Mouse (Mus musculus): Measurements from ENCODE around the gene Ezh2. TPM values are rescaled to one million over a fixed set of nuclear protein-coding genes. Genes with fewer than 3 reads are reported as not detected.

Gene Ezh2
- polyA plus RNA-seq, 1 experiment from 2014 or later: 156 TPM

DNA sequence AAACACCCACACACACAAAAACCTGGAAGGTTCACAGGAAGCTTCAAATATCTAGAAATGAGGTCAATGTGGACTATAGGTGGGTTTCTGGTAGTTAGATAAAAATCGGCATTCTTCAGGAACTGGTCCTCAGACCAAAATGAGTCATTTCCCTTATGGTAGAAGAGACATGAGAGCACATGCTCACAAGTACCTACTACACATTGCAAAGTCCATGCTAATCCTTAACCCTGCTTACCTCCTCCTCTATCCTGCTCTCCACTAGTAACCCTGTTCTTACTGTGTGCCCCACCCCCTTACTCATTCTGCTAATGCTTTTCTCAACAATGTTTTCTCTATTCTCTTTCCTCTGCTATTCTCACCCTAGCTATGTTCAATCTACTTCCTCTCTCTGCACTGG, 67.5 kb downstream of the Ezh2 start:
- Histone ChIP-seq H3K9me3 (no peaks in the 10 kb centered on the region), H3K27me3 (no peaks in the 10 kb centered on the region), H3K36me3 (peaks cover 93% of the 10 kb centered on the region), H3K27ac (replicated peaks) (no peak overlapping the region), H3K4me3 (no peak overlapping the region), H3K4me1 (no peaks in the 10 kb centered on the region), H3K9ac (replicated peaks) (no peak overlapping the region), H3K4me2 (replicated peaks) (no peak overlapping the region)
- no peak for ATAC-seq (replicated peaks)
- 83% methylated on average over 1 of the region's 1 CpGs for WGBS

DNA sequence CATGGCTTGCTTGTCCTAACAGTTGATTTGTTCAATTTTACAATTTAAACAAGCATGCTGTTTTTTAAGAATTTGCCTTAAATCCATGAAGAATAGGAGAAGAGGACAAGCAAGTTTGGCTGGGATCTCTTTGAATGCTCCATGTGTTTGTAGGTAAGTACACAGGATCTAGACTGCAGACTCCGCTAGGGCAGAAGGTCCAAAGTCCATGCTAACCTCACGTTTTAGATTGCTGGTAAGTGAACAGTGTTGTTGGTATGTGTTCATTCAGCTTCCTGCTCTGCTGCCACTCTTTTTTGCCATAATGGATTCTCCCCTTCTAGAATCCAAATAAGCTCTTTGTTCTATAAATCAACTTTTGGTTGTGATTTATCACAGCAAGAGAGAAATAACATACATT, 68.0 kb downstream of the Ezh2 start:
- H3K9me3 ChIP-seq: no peaks in the 10 kb centered on the region
- H3K4me2 ChIP-seq (replicated peaks): no peak overlapping the region
- no peak overlapping the region for H3K27ac ChIP-seq (replicated peaks)
- WGBS: 80% methylated on average over 2 of the region's 2 CpGs
- ATAC-seq (replicated peaks): no peak
- no peaks in the 10 kb centered on the region for H3K27me3 ChIP-seq
- H3K4me1 ChIP-seq: no peaks in the 10 kb centered on the region
- peaks cover 93% of the 10 kb centered on the region for H3K36me3 ChIP-seq
- no peak overlapping the region for H3K4me3 ChIP-seq
- no peak overlapping the region for H3K9ac ChIP-seq (replicated peaks)

DNA sequence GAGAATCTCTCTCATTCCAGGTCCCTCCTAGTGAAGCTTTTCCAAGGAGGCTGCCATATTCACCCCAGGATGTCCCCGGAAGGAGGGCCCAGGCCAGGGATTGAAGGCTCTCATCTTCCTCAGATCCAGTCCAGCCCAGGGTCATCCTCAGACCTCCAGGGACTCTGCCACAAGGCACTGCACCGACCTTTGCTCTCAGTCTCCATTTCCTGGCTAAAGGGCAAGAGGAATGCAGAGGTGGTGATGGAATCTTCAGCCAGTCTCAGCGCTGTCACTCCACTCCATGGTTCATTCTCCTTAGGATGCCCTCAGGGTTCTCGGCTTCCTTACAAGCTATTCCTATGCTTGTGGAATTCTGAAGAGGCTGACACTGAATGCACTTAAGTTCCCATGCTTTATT, 68.7 kb downstream of the Ezh2 start:
- 79% methylated on average over 4 of the region's 4 CpGs for WGBS
- H3K36me3 ChIP-seq: peaks cover 96% of the 10 kb centered on the region
- no peaks in the 10 kb centered on the region for H3K27me3 ChIP-seq
- H3K9ac ChIP-seq (replicated peaks): no peak overlapping the region
- no peaks in the 10 kb centered on the region for H3K4me1 ChIP-seq
- no peaks in the 10 kb centered on the region for H3K9me3 ChIP-seq
- H3K4me3 ChIP-seq: no peak overlapping the region
- no peak overlapping the region for H3K4me2 ChIP-seq (replicated peaks)
- H3K27ac ChIP-seq (replicated peaks): peak overlapping the region; percentile 24; the same call in 1 of the 2 replicates
- no peak for ATAC-seq (replicated peaks)

DNA sequence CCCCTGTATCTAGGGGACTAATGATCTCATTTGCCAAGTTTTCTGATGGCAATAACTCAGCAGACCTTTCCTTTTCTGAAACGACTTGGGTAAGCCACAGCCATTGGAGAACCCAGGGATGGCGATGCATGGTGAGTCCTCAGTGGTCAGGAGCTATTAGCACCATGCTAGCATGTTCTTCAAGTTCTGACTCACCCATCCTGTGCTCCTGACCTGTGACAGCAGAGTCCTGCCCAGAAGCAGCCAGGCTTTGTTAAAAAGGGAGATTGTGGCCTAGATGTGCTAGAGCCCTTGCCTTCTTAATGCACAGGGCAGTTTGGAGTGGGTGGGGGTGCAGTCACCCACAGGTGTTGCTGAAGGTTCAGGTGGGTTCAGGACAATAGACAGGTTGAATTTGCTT, 70.1 kb downstream of the Ezh2 start:
- Histone ChIP-seq H3K9me3 (no peaks in the 10 kb centered on the region), H3K4me1 (no peaks in the 10 kb centered on the region), H3K36me3 (peaks cover 94% of the 10 kb centered on the region)

DNA sequence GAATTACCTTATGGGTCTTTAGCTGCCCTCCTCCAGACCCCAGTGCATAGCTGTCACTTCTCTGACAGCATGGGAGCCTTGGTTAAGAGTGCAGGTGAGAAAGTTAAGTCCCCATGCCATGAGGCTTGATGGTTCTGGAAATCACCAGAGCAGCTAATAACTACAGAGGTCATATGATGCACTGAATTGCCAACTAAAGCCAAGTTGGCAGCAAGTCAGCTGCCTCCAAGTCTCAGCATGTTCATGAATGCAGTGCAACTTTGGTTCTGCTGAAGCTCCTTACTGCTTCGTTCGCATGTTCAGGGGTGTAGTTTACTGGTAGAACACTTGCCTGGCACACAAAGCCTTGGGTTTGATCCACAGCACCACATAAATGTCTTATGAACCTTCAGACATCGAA, 72.7 kb downstream of the Ezh2 start:
- Histone ChIP-seq H3K4me2 (replicated peaks) (no peak overlapping the region), H3K27ac (replicated peaks) (no peak overlapping the region), H3K9me3 (no peaks in the 10 kb centered on the region), H3K4me1 (no peaks in the 10 kb centered on the region), H3K4me3 (no peak overlapping the region), H3K36me3 (peaks cover 91% of the 10 kb centered on the region), H3K27me3 (no peaks in the 10 kb centered on the region), H3K9ac (replicated peaks) (no peak overlapping the region)
- no peak for ATAC-seq (replicated peaks)
- WGBS: 95% methylated on average over 3 of the region's 3 CpGs

More for the DNA sequence above, 70.1 kb downstream of the Ezh2 start:
- Histone ChIP-seq H3K4me2 (replicated peaks) (no peak overlapping the region), H3K4me3 (no peak overlapping the region), H3K9ac (replicated peaks) (no peak overlapping the region), H3K27me3 (no peaks in the 10 kb centered on the region), H3K27ac (replicated peaks) (no peak overlapping the region; the same call in 1 of the 2 replicates)
- 87% methylated on average over 2 of the region's 2 CpGs for WGBS
- ATAC-seq (replicated peaks): no peak; the same call in 1 of the 2 replicates

DNA sequence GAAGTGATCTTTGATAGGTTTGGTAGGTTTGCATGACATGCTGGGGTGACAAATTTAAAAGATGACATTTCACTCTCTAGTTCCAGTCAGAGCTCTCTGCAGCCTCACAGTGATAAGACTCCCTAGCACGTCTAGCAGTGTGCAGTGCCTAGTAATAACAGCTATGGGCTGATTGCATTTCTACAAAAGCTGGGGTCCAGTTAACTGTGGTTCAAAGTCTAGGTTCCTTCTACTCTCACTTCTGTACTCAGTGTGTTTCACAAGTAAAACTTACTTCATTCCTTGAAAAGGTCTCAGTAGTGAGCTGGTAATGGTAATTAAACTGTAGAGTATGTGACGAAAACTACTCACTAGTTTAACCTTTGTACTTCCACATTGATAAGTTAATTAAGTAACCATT, 75.1 kb downstream of the Ezh2 start:
- Histone ChIP-seq H3K4me3 (no peak overlapping the region), H3K4me2 (replicated peaks) (no peak overlapping the region), H3K27me3 (no peaks in the 10 kb centered on the region), H3K27ac (replicated peaks) (no peak overlapping the region), H3K36me3 (peaks cover 92% of the 10 kb centered on the region), H3K9me3 (no peaks in the 10 kb centered on the region), H3K9ac (replicated peaks) (no peak overlapping the region), H3K4me1 (no peaks in the 10 kb centered on the region)
- 91% methylated on average over 2 of the region's 2 CpGs for WGBS
- ATAC-seq (replicated peaks): no peak

DNA sequence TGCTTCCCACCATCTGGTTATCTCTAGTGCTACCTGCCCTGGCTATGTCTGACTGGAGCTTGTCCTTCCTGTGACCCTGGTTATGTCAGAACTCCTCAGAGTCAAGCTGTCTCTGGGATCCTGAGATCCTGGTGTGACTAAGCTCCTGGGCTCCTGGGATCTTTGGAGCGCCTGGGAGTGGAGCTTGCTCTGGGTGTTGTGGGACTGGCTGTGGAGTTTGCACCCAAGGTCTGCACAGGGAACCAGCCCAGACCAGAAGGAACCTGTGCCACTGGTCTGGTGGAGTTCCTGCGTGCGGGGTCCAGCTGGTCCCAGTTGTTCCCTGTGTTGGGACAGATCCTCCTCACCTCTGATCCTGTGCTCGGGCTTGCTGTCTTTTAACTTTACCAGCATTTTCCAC, 100.6 kb downstream of the Ezh2 start:
- WGBS: 95% methylated on average over 4 of the region's 4 CpGs
- no peaks in the 10 kb centered on the region for H3K27me3 ChIP-seq
- ATAC-seq (replicated peaks): no peak
- no peak overlapping the region for H3K9ac ChIP-seq (replicated peaks)
- no peaks in the 10 kb centered on the region; the same call in 1 of the 2 replicates for H3K36me3 ChIP-seq
- H3K9me3 ChIP-seq: no peaks in the 10 kb centered on the region
- no peak overlapping the region for H3K4me2 ChIP-seq (replicated peaks)
- no peak overlapping the region for H3K4me3 ChIP-seq
- H3K27ac ChIP-seq (replicated peaks): no peak overlapping the region
- no peaks in the 10 kb centered on the region for H3K4me1 ChIP-seq

DNA sequence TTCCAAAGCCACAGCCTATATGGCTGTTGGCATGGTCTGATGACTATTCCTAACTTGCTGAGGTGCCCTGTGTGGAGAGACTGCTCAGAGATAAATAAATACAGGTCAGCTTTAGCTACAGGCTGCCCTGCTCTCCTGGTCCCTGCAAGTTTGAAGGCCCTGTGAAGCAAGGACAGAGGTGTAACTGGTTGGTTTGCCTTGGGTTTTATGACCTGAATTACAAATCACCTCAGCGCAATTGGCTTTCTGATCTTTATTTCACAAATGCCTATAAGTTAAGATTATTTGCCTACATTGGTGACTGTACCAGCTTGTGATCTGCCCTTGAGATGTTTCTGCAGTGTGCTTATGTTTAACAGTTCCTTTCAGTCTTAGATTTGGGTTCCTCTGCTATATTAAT, 113.1 kb downstream of the Ezh2 start:
- no peak overlapping the region for H3K9ac ChIP-seq (replicated peaks)
- no peaks in the 10 kb centered on the region for H3K27me3 ChIP-seq
- no peaks in the 10 kb centered on the region for H3K4me1 ChIP-seq
- H3K27ac ChIP-seq (replicated peaks): no peak overlapping the region
- no peak overlapping the region for H3K4me3 ChIP-seq
- no peak for ATAC-seq (replicated peaks)
- WGBS: 98% methylated on average over 1 of the region's 1 CpGs
- H3K9me3 ChIP-seq: no peaks in the 10 kb centered on the region
- H3K36me3 ChIP-seq: peaks cover 4% of the 10 kb centered on the region; the same call in 1 of the 2 replicates
- H3K4me2 ChIP-seq (replicated peaks): no peak overlapping the region

Other genes starting within 250 kb of the Ezh2 start
- gene Cul1, start 141.9 kb downstream of the Ezh2 start, polyA plus RNA-seq (2015; fragmentation: Nextera tagmentation; extraction: Ambion mirVana): 180 and 183 TPM in 2 replicates
- 145 TPM in 2 replicates for gene Pdia4, start 218.1 kb upstream of the Ezh2 start, polyA plus RNA-seq (2015; fragmentation: Nextera tagmentation; extraction: Ambion mirVana)
- 17.3 and 18.5 TPM in 2 replicates for gene Zfp786, start 235.5 kb upstream of the Ezh2 start, polyA plus RNA-seq (2015; fragmentation: Nextera tagmentation; extraction: Ambion mirVana)
- gene Zfp398, start 240.3 kb upstream of the Ezh2 start, polyA plus RNA-seq (2015; fragmentation: Nextera tagmentation; extraction: Ambion mirVana): 16.5 and 17.5 TPM in 2 replicates

Data from forebrain, embryonic 15.5 days (tissue).